Mouse (Mus musculus): Measurements from ENCODE around the gene Vps50. TPM values are rescaled to one million over a fixed set of nuclear protein-coding genes. Genes with fewer than 3 reads are reported as not detected.
"Not testable (repeated sequence)": the region's sequence is repeated elsewhere in the genome, so short reads cannot be mapped to it uniquely, and the experiment has no call there.

Vps50 gene
- polyA plus RNA-seq, 1 experiment from 2014 or later, result 26.3 TPM

DNA sequence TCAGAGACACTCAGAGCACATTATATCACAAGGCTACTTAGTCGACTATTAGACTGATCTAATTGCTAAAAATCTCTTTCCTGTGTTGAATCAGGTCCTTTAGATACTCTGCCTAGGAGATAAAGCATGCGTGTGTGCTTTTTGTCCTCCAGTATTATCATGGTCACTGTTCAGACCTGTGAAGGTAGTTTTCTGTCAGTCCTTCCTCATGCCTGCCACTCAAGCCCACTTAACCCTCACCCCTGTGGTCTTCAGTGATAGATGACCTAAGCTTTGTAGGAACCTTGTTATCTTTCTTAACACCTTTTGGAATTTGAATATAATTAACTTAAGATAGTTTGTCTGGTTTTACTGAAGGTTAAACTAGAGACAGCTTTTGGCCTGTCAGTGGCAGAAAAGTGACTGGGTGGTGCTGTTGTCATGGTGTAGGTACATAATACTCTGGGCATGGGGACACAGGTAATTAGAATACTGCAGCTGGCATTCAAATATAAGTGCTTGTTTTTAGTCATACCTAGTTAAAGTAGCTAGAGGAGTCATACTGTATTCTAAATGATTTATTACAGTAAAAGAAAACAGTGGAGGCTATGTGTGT is 74.1 kb downstream of the Vps50 start:
- no peak overlapping the region for H3K9ac ChIP-seq
- no peaks in the 10 kb centered on the region for H3K9me3 ChIP-seq
- H3K4me3 ChIP-seq, result no peak overlapping the region
- no peaks in the 10 kb centered on the region for H3K27me3 ChIP-seq
- no peak for ATAC-seq (ENCODE audit: insufficient number of reproducible peaks, low FRiP score, low TSS enrichment, low read depth)
- H3K36me3 ChIP-seq, result peaks cover 13% of the 10 kb centered on the region; the same call in 1 of the 2 replicates
- no peak overlapping the region for H3K27ac ChIP-seq
- 83% methylated on average over 2 of the region's 2 CpGs for WGBS
- H3K4me1 ChIP-seq, result no peaks in the 10 kb centered on the region
- H3K4me2 ChIP-seq, result no peak overlapping the region

DNA sequence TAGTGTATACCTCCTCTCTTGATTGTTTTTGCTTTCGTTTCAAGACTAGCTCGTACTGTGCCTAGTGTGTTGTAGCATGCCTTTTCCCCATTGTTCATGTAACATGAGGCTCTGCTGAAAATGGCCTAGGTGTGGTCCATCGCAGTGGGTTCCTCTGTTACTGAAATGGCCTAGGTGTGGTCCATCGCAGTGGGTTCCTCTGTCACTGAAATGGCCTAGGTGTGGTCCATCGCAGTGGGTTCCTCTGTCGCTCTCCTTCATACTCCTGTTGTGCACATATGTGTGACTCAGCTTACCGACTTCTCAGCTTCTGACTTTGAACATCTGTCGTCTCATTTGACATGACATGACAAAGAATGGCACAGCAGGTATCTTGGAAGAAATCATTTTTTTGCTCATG is 75.6 kb downstream of the Vps50 start:
- no peak overlapping the region for H3K4me3 ChIP-seq
- no peaks in the 10 kb centered on the region for H3K27me3 ChIP-seq
- ATAC-seq (ENCODE audit: insufficient number of reproducible peaks, low FRiP score, low TSS enrichment, low read depth), result no peak
- H3K4me1 ChIP-seq, result no peaks in the 10 kb centered on the region
- 92% methylated on average over 8 of the region's 8 CpGs for WGBS
- no peaks in the 10 kb centered on the region for H3K9me3 ChIP-seq
- H3K4me2 ChIP-seq, result no peak overlapping the region
- no peak overlapping the region for H3K27ac ChIP-seq
- H3K36me3 ChIP-seq, result peaks cover 10% of the 10 kb centered on the region; the same call in 1 of the 2 replicates
- no peak overlapping the region for H3K9ac ChIP-seq

DNA sequence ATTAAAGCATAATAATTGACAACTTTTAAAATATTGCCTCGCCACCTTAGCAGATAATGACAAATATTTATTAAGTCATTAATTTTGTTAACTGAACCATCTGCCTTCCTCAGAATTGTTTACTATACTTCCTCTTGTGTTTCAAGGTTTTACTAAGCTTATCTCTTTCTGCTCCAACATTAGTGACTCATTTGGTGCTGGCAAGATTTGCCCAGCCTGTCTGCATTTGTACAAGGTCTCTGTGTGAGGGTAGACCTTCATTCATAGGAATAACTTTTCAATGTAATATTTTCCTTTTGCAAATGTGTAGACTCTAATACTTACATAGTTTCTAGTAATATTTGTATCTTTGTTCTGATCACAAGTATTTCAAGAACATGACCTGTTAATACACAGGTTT is 87.2 kb downstream of the Vps50 start:
- 79% methylated on average over 1 of the region's 1 CpGs for WGBS
- no peak for ATAC-seq (ENCODE audit: insufficient number of reproducible peaks, low FRiP score, low TSS enrichment, low read depth)
- H3K27me3 ChIP-seq, result no peaks in the 10 kb centered on the region
- H3K36me3 ChIP-seq, result peaks cover 5% of the 10 kb centered on the region; the same call in 1 of the 2 replicates
- no peak overlapping the region for H3K27ac ChIP-seq
- no peaks in the 10 kb centered on the region for H3K4me1 ChIP-seq
- no peak overlapping the region for H3K4me2 ChIP-seq
- H3K9me3 ChIP-seq, result no peaks in the 10 kb centered on the region
- H3K9ac ChIP-seq, result no peak overlapping the region
- no peak overlapping the region for H3K4me3 ChIP-seq

DNA sequence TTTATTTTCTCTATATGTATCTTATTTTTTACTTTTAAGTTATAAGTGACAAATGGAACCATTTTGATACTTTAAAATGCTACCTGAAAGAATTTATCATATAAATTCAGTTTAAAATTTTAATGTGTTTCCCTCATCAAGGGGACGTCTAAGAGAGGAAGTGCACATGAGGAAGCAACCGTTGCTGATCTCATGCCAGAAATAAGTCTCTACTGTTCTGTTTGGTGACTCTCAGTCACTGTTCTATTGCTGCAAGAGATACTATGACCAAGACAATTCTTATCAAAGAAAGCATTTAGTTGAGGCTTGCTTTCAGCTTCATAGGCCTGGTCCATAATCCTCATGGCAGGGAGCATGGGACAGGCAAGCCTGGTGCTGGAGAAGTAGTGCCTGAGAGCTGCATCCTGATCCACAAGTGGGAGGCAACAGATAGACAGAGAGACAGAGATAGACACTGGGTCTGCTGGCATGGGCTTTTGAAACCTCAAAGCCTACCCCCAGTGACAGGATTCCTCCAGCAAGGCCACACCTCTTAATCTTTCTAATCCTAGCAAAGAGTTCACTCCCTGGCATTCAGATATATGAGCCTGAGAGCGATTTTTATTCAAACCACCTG is 92.2 kb downstream of the Vps50 start:
- Histone ChIP-seq H3K9me3 (no peaks in the 10 kb centered on the region), H3K4me2 (no peak overlapping the region), H3K27me3 (no peaks in the 10 kb centered on the region), H3K36me3 (peaks cover 9% of the 10 kb centered on the region; the same call in 1 of the 2 replicates), H3K4me3 (no peak overlapping the region), H3K4me1 (no peaks in the 10 kb centered on the region), H3K9ac (no peak overlapping the region), H3K27ac (no peak overlapping the region)
- WGBS, result 87% methylated on average over 3 of the region's 3 CpGs
- no peak for ATAC-seq (ENCODE audit: insufficient number of reproducible peaks, low FRiP score, low TSS enrichment, low read depth)

DNA sequence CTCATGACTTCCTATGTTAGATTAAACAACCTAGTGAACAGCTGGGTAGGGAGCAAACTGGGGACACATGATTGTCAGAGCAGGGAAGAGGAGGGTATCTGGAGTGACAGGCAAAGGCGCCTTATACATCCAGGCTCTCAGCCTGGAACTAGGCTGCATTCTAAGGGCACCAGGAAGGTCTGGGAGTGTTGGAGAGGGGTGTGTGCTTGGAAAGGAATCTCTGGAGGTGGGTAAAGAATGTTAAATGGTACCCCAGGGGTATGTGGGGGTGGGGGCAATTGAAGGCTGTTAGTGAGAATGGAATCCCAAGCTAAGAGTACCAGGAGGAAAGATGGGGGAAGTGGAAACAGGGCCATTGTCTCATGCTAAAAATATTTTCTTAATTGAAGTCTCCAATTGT is 96.1 kb downstream of the Vps50 start:
- peaks cover 12% of the 10 kb centered on the region; the same call in 1 of the 2 replicates for H3K36me3 ChIP-seq
- H3K9me3 ChIP-seq, result no peaks in the 10 kb centered on the region
- no peak overlapping the region for H3K4me2 ChIP-seq
- H3K4me3 ChIP-seq, result no peak overlapping the region
- ATAC-seq (ENCODE audit: insufficient number of reproducible peaks, low FRiP score, low TSS enrichment, low read depth), result no peak
- 79% methylated on average over 1 of the region's 1 CpGs for WGBS
- H3K9ac ChIP-seq, result no peak overlapping the region
- H3K27me3 ChIP-seq, result no peaks in the 10 kb centered on the region
- no peak overlapping the region for H3K27ac ChIP-seq
- no peaks in the 10 kb centered on the region for H3K4me1 ChIP-seq

DNA sequence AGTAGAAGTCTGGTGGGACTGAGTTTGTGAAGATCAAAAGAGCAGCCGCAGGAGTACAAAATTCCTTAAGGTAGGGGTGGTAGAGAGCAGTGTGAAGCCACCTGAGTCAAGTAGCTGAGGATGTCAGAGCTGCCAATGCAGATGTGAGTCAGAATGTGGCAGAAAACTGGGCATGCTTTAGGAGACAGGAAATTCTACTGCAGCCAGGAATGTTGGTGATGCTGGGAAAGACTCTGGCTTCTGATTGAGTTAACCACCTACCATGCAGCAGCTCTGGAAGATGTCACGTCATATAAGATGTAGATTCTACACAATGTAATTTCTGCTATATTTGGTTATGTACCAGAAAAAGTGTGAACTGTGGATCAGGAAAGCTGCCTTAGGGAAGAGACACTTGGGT is 114.6 kb downstream of the Vps50 start:
- Histone ChIP-seq H3K4me2 (no peak overlapping the region), H3K4me3 (no peak overlapping the region), H3K27me3 (no peaks in the 10 kb centered on the region), H3K27ac (no peak overlapping the region), H3K9me3 (no peaks in the 10 kb centered on the region), H3K9ac (no peak overlapping the region), H3K36me3 (no peaks in the 10 kb centered on the region), H3K4me1 (no peaks in the 10 kb centered on the region)
- WGBS, result 77% methylated on average over 2 of the region's 2 CpGs
- no peak for ATAC-seq (ENCODE audit: insufficient number of reproducible peaks, low FRiP score, low TSS enrichment, low read depth)

DNA sequence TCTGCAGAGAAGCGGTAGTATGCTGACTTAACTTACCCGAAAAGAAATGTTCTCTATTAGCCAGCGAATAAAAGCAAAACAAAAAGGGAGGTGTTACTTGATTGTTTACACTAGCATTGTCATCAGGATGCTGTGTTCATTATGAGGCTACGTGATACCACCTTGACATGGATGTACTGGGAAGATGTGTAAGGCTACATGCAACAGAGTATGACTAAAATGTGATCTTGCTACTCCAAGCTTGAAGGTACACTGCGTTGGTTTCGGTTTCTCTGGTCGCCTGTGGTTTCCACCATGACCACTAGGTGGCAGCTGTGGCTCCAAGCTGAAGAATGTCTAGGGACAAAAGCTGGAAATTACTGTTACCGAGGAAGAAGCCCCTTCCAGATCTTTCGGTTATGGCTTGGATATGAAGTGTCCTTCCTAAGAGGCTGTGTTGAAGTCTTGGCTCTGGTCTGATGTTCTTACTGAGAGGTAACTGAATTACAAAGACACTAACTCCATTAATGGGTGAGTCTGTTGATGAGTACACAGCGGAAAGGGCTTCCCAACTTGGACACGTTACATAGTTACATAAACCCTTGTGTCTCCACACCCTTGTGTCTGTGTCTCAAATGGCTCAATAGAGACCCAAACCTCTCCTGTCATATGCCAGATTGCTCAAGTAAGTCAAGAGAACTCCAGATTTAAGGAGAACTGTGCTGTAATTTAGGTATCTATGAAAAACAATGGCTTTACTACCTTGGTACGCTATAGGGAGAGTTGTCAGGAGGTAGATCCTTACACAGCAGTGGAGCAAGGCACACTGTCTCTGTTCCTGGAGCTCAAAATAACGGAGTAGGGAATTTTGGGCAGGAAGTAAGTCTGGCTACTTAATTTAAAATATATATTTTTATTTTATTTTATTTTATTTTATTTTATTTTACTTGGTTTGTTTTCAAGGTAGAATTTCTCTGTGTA is 122.5 kb downstream of the Vps50 start:
- H3K9ac ChIP-seq; H3K9me3 ChIP-seq; H3K4me1 ChIP-seq; ATAC-seq (ENCODE audit: insufficient number of reproducible peaks, low FRiP score, low TSS enrichment, low read depth); H3K4me2 ChIP-seq; H3K27me3 ChIP-seq; H3K27ac ChIP-seq; H3K36me3 ChIP-seq; H3K4me3 ChIP-seq: not testable (repeated sequence)
- WGBS, result 60% methylated on average over 11 of the region's 13 CpGs

Other genes starting within 250 kb of the Vps50 start
- 3.0 and 3.2 TPM in 2 replicates for gene Samd9l, start 98.8 kb upstream of the Vps50 start, polyA plus RNA-seq (2015; fragmentation: Nextera tagmentation; extraction: Ambion mirVana)
- 0.08 and 0.15 TPM in 2 replicates for gene Hepacam2, start 84 bp upstream of the Vps50 start, polyA plus RNA-seq (2015; fragmentation: Nextera tagmentation; extraction: Ambion mirVana)

All from limb, embryonic 15.5 days (tissue).